Mouse (Mus musculus) neural tube, embryonic 10.5 days (tissue): ENCODE data around the gene Mrps17.
"Not testable (repeated sequence)": the region's sequence is repeated elsewhere in the genome, so short reads cannot be mapped to it uniquely, and the experiment has no call there.

Experiments used
- DNase-seq: peaks from one replicate; pipeline ENCODE4 v3.0.0-alpha.2; 2017; ENCODE audit warnings: low spot score; ENCODE audit errors: extremely low spot score

The Mrps17 gene

GRCm38 (mm10) chr5:129715326-129715861 lies at the start of gene Mrps17:
Gene Mrps17 (plus strand): TSS chr5:129715497.
- DNase-seq = peak; percentile 90

- no peak for DNase-seq
These were observed 48.9 kb upstream of the Mrps17 start for GRCm38 (mm10) chr5:129666271-129666909.

GRCm38 (mm10) chr5:129667851-129668250 lies 47.4 kb upstream of the Mrps17 start:
- DNase-seq = no peak

GRCm38 (mm10) chr5:129669453-129670035 lies 45.8 kb upstream of the Mrps17 start:
- no peak for DNase-seq

DNA sequence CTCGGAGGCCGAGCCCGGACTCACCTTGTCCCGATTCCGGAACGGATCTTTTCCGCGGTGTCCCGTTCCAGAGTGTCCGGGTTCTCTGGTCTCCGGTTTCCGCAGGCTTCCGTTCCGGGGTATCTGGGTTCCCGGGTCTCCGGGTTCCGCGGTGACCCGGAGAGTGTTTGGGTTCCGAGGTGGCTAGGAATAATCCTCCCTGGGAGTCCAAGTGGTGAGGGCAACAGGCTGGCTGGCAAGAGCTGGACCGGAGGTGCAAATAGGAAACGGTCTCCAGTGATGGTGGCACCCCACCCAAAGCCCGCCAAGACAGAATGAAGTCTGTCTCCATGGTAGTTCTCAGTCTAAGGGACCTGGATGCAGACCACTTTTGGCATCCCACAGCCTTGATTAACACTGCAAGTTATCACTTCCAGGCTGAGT lies 45.2 kb upstream of the Mrps17 start, which contains the start of gene Zfp11:
Gene Zfp11, minus strand, starts transcription at position 64 of the 423 bp plus-strand sequence.
- peak; percentile 89 for DNase-seq

- not testable (repeated sequence) for DNase-seq
These were observed 30.2 kb upstream of the Mrps17 start for GRCm38 (mm10) chr5:129685141-129685540.

GRCm38 (mm10) chr5:129687621-129688020 lies 27.7 kb upstream of the Mrps17 start:
- DNase-seq = no peak

DNA sequence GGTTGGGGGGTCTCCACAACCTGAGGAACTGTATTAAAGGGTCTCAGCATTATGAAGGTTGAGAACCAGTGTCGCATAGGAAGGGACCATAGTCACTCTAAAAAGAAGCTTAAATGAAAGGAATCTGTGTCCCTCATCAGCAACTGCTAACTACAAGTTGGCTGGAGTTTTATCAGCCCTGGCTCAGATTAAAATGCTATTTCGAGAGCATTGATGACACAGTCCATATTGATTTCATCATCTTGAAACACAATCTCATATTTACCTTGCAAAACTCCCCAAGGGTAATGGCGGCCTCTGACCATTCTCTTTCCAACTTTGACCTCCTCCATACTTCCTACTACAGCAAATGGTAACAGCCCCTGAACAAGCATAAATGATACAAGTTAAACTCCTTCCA lies 24.8 kb upstream of the Mrps17 start:
- no peak for DNase-seq

DNA sequence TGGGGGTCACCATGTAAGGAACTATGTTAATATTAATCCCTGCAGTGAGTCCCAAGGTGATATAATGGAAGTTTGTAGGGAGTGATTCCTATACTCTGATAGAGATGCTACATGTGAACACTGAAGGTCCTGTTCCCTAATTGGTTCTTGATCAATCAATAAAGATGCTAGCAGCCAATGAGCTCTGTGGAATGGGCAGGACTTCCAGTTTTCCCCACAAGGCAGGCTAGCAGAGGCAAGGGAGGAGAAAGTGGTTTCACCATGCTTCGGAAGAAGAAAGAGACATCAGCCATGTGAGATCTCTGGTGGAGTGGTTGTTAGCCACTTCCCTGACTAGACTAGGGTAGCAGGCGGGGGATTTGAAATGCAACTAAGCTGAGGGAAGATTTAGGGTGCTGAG lies 14.8 kb upstream of the Mrps17 start:
- no peak for DNase-seq

- no peak for DNase-seq
These were observed 13.6 kb upstream of the Mrps17 start for GRCm38 (mm10) chr5:129701706-129702105.

DNA sequence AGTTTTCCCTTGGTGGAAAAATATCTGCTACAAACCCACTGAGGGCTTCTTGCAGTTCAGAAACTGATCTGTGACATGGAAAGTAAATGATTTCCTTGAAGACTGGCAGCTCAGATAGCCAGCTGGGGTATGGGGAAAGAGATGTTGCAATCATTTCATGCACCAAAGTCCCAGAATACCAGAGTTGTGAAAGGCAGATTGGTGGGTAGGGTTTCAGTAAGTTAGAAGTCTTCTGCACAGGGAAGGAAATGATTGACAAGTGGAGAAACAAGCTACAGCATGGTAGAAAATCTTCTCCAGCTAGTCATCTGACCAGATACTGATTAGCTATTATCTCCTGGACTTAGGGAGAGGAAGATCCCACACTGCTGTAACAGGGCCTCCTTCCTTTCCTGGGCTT lies 11.9 kb upstream of the Mrps17 start:
- no peak for DNase-seq

GRCm38 (mm10) chr5:129708412-129708811 lies 6.9 kb upstream of the Mrps17 start, which contains the start of gene Sept14:
Gene Sept14 (minus strand): TSS chr5:129708512.
- no peak for DNase-seq

DNA sequence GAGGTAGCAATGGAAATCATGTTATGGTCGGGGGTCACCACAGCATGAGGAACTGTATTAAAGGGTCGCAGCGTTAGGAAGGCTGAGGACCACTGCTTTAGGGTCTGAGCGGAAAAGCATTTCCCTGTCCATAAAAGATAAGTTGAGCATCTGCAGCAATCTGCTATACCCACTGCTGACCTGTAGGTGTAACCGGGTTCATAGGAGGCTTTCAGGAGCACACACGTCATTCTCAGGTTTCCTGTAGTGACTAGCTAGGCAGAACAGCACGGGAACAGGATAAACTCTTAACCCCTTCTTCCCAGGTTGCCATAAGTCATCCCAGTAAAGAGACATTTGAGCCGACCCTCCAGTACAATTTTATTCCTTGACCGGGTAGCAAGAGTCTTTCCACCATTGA lies 1.7 kb downstream of the Mrps17 start:
- no peak for DNase-seq

GRCm38 (mm10) chr5:129720176-129720575 lies 4.9 kb downstream of the Mrps17 start:
- DNase-seq = no peak

DNA sequence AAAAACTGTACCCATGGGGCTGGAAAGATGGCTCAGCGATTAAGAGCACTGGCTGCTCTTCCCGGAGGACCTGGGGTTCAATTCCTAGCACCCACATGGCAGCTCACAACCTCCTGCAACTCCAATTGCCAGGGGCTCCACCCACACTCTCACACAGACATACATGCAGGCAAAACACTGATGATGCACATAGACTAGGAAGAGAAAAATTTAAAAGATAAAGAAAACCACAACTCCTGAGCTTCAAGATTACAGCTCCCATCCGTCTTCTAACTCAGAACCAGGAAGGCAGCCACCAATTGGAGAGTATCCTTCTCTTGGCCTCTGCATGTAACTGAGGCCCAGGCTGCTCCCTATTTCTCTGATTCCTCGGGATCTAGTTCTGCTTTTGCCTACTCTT lies 9.0 kb downstream of the Mrps17 start:
- DNase-seq = no peak

DNA sequence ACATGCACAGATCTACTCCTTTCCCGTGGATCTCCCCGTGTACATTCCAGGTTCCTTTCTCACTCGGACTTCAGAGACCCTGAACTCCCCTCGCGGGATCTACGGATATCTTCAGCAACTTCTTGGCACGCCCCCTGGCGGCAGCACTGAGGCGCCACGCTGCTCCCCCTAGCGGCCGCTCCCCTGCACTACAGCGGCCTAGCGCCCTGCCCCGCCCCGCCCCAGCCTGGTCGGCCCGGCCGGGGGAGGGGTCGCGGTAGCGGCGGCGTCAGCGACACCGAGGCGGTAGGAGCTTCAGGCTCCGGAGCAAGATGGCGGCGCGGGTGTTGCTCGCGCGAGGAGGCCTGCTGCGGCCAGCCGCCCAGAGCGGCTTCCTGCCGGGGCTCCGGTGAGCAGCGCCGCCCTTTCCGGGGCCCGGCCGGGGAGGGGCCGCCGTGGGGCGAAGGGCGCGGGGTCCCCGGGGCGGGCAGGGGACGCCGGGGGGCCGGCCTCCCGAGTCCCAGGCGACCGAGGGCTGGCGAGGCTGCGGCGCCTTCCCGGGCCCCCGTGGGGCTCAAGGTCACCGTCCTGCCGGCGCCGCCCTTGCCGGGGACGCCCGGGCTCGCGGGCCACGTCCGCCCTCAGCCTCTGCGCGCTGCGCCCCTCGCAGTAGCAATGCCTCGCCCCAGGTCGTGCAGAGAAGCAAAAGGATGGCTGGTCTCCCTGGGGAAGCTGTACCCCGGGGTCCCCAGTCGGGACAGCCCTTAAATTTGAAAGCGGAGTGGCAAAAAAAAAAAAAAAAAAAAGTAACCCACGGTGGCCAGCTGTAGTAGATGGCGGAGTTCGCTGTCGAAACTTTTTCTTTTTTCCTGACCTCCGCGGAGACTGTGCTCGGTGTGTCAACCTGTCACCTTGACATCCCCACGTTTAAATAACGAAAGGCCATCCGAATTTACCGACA lies 9.8 kb downstream of the Mrps17 start, which contains the start of gene Nipsnap2:
Gene Nipsnap2, plus strand, starts transcription at position 230 of the 940 bp plus-strand sequence.
- DNase-seq = peak; percentile 99

DNA sequence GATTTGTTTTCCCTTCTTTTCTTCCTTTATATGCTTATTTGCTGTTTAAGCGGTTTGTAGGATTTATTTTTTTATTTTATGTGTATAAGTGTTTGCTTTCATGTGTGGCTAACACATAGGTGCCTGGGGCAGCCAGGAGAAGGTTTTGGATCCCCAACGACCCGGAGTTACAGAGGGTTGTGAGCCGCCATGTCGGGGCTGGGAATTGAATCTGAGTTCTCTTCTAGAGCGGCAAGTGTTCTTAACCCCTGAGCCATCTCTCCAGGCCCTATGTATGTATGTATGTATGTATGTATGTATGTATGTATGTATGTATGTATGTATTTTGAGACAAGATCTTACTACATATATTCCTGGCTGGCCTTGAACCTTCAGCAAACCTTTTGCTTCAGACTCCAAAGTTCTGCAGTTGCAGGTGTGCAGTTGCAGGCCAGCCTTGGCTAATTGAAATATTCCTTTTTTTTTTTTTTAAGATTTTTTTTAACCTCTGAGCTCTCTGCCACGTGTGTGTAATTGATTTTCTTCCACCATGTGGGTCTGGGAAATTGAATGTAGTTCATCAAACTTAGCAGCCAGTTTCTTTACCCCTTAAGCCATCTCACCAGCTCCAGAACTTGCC lies 10.6 kb downstream of the Mrps17 start:
- DNase-seq = no peak

DNA sequence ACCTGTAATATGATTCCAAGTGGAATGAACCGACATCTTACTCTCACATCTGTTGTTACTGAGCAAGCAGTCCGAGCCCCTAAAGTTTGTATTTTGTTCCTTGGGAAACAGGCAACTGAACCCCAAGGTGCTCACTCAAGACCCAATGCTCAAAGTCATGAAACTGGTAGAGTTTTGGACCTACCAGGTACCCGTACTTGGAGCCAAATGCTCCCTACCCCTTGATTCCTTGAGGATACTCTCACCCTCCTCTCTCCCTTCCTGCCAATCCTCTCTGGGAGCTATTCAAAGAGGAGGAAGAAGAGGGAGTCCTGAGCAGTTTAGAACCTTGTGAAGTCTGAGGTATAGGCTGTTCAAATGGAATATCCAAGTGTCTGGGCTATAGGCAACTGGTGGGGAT lies 11.5 kb downstream of the Mrps17 start:
- DNase-seq = no peak

DNA sequence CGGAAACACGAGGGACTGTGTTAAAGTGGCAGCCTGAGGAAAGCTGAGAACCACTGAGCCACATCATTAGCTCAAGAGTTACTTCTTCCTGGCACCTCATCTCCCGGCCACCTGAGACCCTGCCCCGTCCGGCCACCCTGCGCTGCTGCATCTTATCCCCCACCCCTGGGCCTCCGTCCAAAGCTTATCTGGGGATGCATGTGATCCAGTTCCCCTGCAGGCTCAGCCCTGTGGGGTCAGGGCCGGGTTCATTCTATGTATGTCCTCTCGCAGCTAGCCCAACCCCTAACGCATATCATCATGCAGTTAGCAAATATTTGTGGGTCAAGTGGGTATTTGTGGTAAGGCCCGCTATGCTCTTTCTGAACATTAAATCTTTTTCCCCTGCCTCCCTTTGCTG lies 14.0 kb downstream of the Mrps17 start:
- no peak for DNase-seq

- DNase-seq = no peak
These were observed 15.0 kb downstream of the Mrps17 start for GRCm38 (mm10) chr5:129730344-129730743.

- DNase-seq = no peak
These were observed 15.7 kb downstream of the Mrps17 start for GRCm38 (mm10) chr5:129731021-129731420.
